Mouse (Mus musculus) heart, embryonic 14.5 days (tissue): ENCODE results near the gene Ctsll3. TPM values are rescaled to one million over a fixed set of nuclear protein-coding genes. Genes with fewer than 3 reads are reported as not detected.

ENCODE experiments used
- ATAC-seq: fragments of 200-750 bp; cut with Nextera tagmentation; 2 replicates; pipeline ENCODE4 v1.8.0; 2017; ENCODE audit warnings: low read depth, moderate TSS enrichment; ENCODE audit not compliant: insufficient number of reproducible peaks, insufficient read depth, low FRiP score
- H3K27ac ChIP-seq, 2 experiments: fragments of 200-500 bp in 1 of 2; fragments of 300-500 bp in 1 of 2; sonication (generic) in 1 of 2; replicated peaks in 1 of 2; 2 replicates each; pipeline ENCODE4 v1.5.1; 2012 to 2014; ENCODE audit warnings: low read depth in 2 of 2, low read length in 2 of 2, control low read depth in 1 of 2, mild to moderate bottlenecking in 1 of 2, mixed read lengths in 1 of 2; ENCODE audit not compliant: control insufficient read depth in 1 of 2, insufficient read depth in 1 of 2
- H3K27me3 ChIP-seq: fragments of 300-500 bp; sonication (generic); 2 replicates; pipeline ENCODE4 v1.6.1; 2014; ENCODE audit warnings: mild to moderate bottlenecking, low read length, control low read depth; ENCODE audit not compliant: control insufficient read depth, insufficient read depth
- H3K36me3 ChIP-seq: fragments of 300-500 bp; sonication (generic); 2 replicates; pipeline ENCODE4 v1.6.1; 2014; ENCODE audit warnings: mild to moderate bottlenecking, control low read depth, low read length, mixed read lengths; ENCODE audit not compliant: control insufficient read depth, insufficient read depth
- H3K4me1 ChIP-seq, 2 experiments: fragments of 200-500 bp in 1 of 2; fragments of 300-500 bp in 1 of 2; sonication (generic) in 1 of 2; 2 replicates each; pipeline ENCODE4 v1.6.1; 2012 to 2014; ENCODE audit warnings: low read length in 2 of 2, control low read depth in 1 of 2, mixed read lengths in 1 of 2; ENCODE audit not compliant: control insufficient read depth in 2 of 2, insufficient read depth in 2 of 2
- H3K4me2 ChIP-seq: fragments of 300-500 bp; sonication (generic); 2 replicates; pipeline ENCODE4 v1.6.1; 2014; ENCODE audit warnings: mild to moderate bottlenecking, low read length
- H3K4me3 ChIP-seq, 2 experiments: fragments of 200-500 bp in 1 of 2; fragments of 300-500 bp in 1 of 2; sonication (generic) in 1 of 2; 2 replicates each; pipeline ENCODE4 v1.5.1; 2012 to 2014; ENCODE audit warnings: low read length in 2 of 2, mild to moderate bottlenecking in 2 of 2, control low read depth in 1 of 2, low read depth in 1 of 2, moderate library complexity in 1 of 2; ENCODE audit not compliant: control insufficient read depth in 1 of 2, insufficient read depth in 1 of 2
- H3K9ac ChIP-seq: fragments of 300-500 bp; sonication (generic); 2 replicates; pipeline ENCODE4 v1.6.1; 2014; ENCODE audit warnings: mild to moderate bottlenecking, low read length
- H3K9me3 ChIP-seq: fragments of 300-500 bp; sonication (generic); 2 replicates; pipeline ENCODE4 v1.6.1; 2016; ENCODE audit warnings: low read length, control low read depth; ENCODE audit not compliant: control insufficient read depth
- WGBS: fragments of 180-500 bp; shearing (Covaris S2); extraction: QIAGEN DNeasy Blood & Tissue Kit; methylation state at CpG from one replicate; pipeline ENCODE4 v1.1.7; 2014; 5-methylcytosine and 5-hydroxymethylcytosine counted together
- polyA plus RNA-seq: library from polyadenylated mRNA; unstranded; fragments of >200 nt; fragmentation: Nextera tagmentation; extraction: Ambion mirVana; gene quantifications from 2 replicates; pipeline ENCODE4 v1.2.1, GENCODE M21; 2014

Gene Ctsll3
- polyA plus RNA-seq, 1 experiment from 2014 or later, result not detected

GRCm38 (mm10) chr13:60761161-60761560 is 41.5 kb downstream of the Ctsll3 start:
- H3K27ac ChIP-seq, result no peak overlapping the region
- no peak for ATAC-seq
- no peaks in the 10 kb centered on the region for H3K27me3 ChIP-seq
- H3K4me3 ChIP-seq, result no peak overlapping the region
- H3K9ac ChIP-seq, result no peak overlapping the region
- no peaks in the 10 kb centered on the region for H3K9me3 ChIP-seq
- 89% methylated on average over 17 of the region's 17 CpGs for WGBS
- no peaks in the 10 kb centered on the region for H3K4me1 ChIP-seq
- H3K4me2 ChIP-seq, result no peak overlapping the region
- peaks cover 16% of the 10 kb centered on the region; the same call in 1 of the 2 replicates for H3K36me3 ChIP-seq

DNA sequence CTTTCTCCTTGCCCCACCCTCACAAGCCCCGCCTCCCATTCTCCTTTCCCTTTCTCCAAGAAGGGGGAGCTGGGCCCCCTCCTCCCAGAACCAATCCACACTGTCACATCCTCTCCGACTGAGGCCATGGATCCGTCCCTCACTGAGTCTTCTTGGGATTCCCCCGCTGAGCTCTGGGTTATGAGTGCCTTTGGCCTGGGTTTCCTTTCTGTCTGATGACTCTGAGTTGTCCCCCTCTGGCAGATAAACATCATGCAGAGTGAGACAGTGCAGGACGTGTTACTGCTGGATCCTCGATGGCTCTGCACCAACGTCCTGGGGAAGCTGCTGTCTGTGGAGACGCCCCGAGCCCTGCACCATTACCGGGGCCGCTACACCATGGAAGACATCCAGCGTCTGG is 42.3 kb downstream of the Ctsll3 start:
- 83% methylated on average over 12 of the region's 12 CpGs for WGBS
- no peak overlapping the region for H3K27ac ChIP-seq
- H3K27me3 ChIP-seq, result no peaks in the 10 kb centered on the region
- no peak for ATAC-seq
- H3K4me1 ChIP-seq, result no peaks in the 10 kb centered on the region
- no peak overlapping the region for H3K4me3 ChIP-seq
- H3K9me3 ChIP-seq, result no peaks in the 10 kb centered on the region
- H3K36me3 ChIP-seq, result peaks cover 16% of the 10 kb centered on the region; the same call in 1 of the 2 replicates
- no peak overlapping the region for H3K9ac ChIP-seq
- no peak overlapping the region for H3K4me2 ChIP-seq

DNA sequence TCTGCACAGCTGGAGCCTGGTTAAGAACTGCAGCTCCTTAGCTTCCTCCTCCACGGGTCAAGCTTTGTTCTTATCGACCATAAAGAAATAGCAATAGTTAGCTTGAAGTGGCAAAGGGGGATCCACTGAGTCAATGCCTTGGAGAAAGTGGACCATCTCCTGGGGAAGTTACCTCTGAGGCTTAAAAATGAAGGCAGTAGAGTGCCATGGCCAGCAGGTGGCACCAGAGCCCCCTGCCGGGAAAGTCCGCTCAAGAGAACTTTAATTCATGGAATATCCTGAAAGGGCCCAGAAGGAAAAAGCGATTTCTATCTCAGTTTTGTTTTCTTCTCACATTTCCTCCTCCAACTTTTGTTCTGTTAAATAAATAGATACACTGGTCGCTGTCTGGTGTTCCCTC is 43.5 kb downstream of the Ctsll3 start:
- Histone ChIP-seq H3K27ac (no peak overlapping the region), H3K36me3 (peaks cover 16% of the 10 kb centered on the region; the same call in 1 of the 2 replicates), H3K4me3 (no peak overlapping the region), H3K9me3 (no peaks in the 10 kb centered on the region), H3K4me1 (no peaks in the 10 kb centered on the region), H3K4me2 (no peak overlapping the region), H3K27me3 (no peaks in the 10 kb centered on the region), H3K9ac (no peak overlapping the region)
- no peak for ATAC-seq
- WGBS, result 38% methylated on average over 6 of the region's 6 CpGs

DNA sequence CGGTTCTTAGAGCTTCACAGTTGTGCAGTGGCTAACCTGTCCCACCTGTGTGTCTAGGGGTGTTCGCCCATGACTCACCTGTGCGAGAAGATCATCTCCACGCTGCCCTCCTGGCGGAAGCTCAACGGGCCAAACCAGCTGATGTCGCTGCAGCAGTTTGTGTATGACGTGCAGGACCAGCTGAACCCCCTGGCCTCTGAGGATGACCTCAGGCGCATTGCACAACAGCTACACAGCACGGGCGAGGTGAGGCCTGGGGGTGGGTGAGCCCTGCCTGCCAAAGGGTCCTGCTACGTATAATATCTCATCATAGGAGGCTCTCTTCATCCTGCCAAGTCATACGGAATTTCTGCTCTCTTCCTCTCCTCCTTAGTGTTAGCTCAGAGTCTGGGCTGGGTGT is 45.4 kb downstream of the Ctsll3 start:
- Histone ChIP-seq H3K27ac (no peak overlapping the region), H3K27me3 (no peaks in the 10 kb centered on the region), H3K4me2 (no peak overlapping the region), H3K4me3 (no peak overlapping the region), H3K9me3 (no peaks in the 10 kb centered on the region), H3K4me1 (no peaks in the 10 kb centered on the region), H3K9ac (no peak overlapping the region), H3K36me3 (peaks cover 21% of the 10 kb centered on the region; the same call in 1 of the 2 replicates)
- no peak for ATAC-seq
- 77% methylated on average over 13 of the region's 13 CpGs for WGBS

DNA sequence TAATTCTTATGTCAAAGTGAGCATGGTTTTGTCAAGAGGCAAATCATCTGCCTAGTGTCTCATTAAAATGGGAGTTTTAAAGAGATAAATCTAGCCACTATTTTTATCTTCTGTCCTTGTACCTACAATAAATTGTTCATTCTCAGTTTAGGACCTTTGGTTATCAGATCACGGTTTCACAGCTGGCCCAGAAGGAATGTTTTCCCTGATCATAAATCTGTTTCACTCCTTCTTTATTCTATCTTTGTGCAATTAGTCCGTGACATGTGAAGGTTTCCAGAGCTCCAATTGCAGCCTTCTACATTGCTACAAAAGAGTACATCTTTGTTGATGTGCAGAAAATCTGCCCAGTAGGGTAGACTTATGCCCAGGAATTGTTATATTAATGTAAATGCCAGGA is 47.4 kb downstream of the Ctsll3 start:
- Histone ChIP-seq H3K9ac (no peak overlapping the region), H3K4me3 (no peak overlapping the region), H3K27me3 (no peaks in the 10 kb centered on the region), H3K36me3 (peaks cover 16% of the 10 kb centered on the region; the same call in 1 of the 2 replicates), H3K27ac (no peak overlapping the region), H3K4me1 (no peaks in the 10 kb centered on the region), H3K4me2 (no peak overlapping the region), H3K9me3 (no peaks in the 10 kb centered on the region)
- no peak for ATAC-seq
- WGBS, result 72% methylated on average over 2 of the region's 2 CpGs

DNA sequence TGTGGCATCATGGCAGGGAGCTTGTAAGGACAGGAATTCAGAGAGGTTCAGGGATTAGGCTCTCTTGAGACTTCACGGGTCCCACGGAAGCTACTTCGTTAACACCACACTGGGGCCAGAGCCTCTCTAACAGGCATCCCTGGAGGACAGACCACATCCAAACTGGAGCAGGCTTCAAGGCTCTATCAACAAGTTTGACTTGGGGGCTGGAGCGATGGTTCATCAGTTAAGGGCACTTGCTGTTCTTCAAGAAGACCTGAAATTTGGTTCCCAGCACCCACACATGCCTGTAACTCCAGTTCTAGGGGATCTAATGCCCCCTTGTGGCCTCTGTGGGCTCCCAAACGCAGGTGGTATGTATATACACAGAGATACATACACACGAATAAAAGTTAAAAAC is 49.4 kb downstream of the Ctsll3 start:
- H3K9ac ChIP-seq, result no peak overlapping the region
- ATAC-seq, result no peak
- no peaks in the 10 kb centered on the region for H3K27me3 ChIP-seq
- no peak overlapping the region for H3K4me2 ChIP-seq
- H3K4me1 ChIP-seq, result no peaks in the 10 kb centered on the region
- peaks cover 22% of the 10 kb centered on the region; the same call in 1 of the 2 replicates for H3K36me3 ChIP-seq
- 94% methylated on average over 6 of the region's 6 CpGs for WGBS
- no peaks in the 10 kb centered on the region for H3K9me3 ChIP-seq
- no peak overlapping the region for H3K4me3 ChIP-seq
- H3K27ac ChIP-seq, result no peak overlapping the region

DNA sequence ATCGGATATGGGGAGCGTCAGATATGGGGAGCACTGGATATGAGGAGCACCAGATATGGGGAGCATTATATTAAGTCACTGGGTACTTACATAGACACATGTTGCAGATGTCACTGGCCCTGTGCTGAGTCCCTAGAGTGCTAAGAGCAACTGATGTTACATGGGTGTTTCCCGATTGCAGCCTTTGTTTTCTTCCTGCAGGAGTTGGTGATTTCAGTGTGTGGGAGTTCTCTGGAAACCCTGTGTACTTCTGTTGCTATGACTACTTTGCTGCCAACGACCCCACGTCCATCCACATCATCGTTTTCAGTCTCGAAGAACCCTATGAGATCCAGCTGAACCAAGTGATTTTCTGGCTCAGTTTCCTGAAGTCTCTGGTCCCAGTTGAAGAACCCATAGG is 51.7 kb downstream of the Ctsll3 start:
- H3K36me3 ChIP-seq, result peaks cover 23% of the 10 kb centered on the region; the same call in 1 of the 2 replicates
- no peaks in the 10 kb centered on the region for H3K9me3 ChIP-seq
- H3K4me2 ChIP-seq, result no peak overlapping the region
- H3K27ac ChIP-seq, result no peak overlapping the region
- H3K4me1 ChIP-seq, result no peaks in the 10 kb centered on the region
- no peak overlapping the region for H3K9ac ChIP-seq
- WGBS, result 84% methylated on average over 7 of the region's 7 CpGs
- ATAC-seq, result no peak
- H3K4me3 ChIP-seq, result no peak overlapping the region
- no peaks in the 10 kb centered on the region for H3K27me3 ChIP-seq

- Histone ChIP-seq H3K27ac (no peak overlapping the region), H3K36me3 (peaks cover 23% of the 10 kb centered on the region; the same call in 1 of the 2 replicates), H3K9ac (no peak overlapping the region), H3K4me2 (no peak overlapping the region), H3K9me3 (no peaks in the 10 kb centered on the region), H3K4me1 (peaks cover 0 to 7% of the 10 kb centered on the region in 2 experiments; a peak in 2 of 4 replicates), H3K4me3 (no peak overlapping the region), H3K27me3 (no peaks in the 10 kb centered on the region)
- ATAC-seq, result no peak
- WGBS, result 78% methylated on average over 2 of the region's 2 CpGs
These were observed 54.1 kb downstream of the Ctsll3 start for GRCm38 (mm10) chr13:60748556-60748955.
